Mouse (Mus musculus) stomach, embryonic 16.5 days (tissue): ENCODE measurements around the gene Gja5. TPM values are rescaled to one million over a fixed set of nuclear protein-coding genes. Genes with fewer than 3 reads are reported as not detected.

ENCODE experiments used
- ATAC-seq: fragments of 200-750 bp; cut with Nextera tagmentation; 2 replicates; pipeline ENCODE4 v1.8.0; 2017; ENCODE audit warnings: moderate number of reproducible peaks, moderate TSS enrichment; ENCODE audit not compliant: insufficient read depth, low FRiP score
- H3K27ac ChIP-seq: fragments of 300-500 bp; sonication (generic); 2 replicates; pipeline ENCODE4 v1.5.1; 2014; ENCODE audit warnings: low read length
- H3K27me3 ChIP-seq: fragments of 300-500 bp; sonication (generic); 2 replicates; pipeline ENCODE4 v1.6.1; 2014; ENCODE audit warnings: low read length, control low read depth, mixed read lengths; ENCODE audit not compliant: control insufficient read depth, insufficient read depth
- H3K36me3 ChIP-seq: fragments of 300-500 bp; sonication (generic); 2 replicates; pipeline ENCODE4 v1.6.1; 2014; ENCODE audit warnings: low read length; ENCODE audit not compliant: control insufficient read depth, insufficient read depth
- H3K4me1 ChIP-seq: fragments of 300-500 bp; sonication (generic); 2 replicates; pipeline ENCODE4 v1.6.1; 2014; ENCODE audit warnings: low read length, control low read depth, mixed read lengths; ENCODE audit not compliant: control insufficient read depth, insufficient read depth
- H3K4me2 ChIP-seq: fragments of 300-500 bp; sonication (generic); 2 replicates; pipeline ENCODE4 v1.6.1; 2014; ENCODE audit warnings: low read depth, low read length, mixed read lengths
- H3K4me3 ChIP-seq: fragments of 300-500 bp; sonication (generic); replicated peaks from 2 replicates; pipeline ENCODE4 v1.5.1; 2014; ENCODE audit warnings: mild to moderate bottlenecking, low read length
- H3K9ac ChIP-seq: fragments of 300-500 bp; sonication (generic); 2 replicates; pipeline ENCODE4 v1.6.1; 2014; ENCODE audit warnings: low read length
- H3K9me3 ChIP-seq: fragments of 300-500 bp; sonication (generic); replicated peaks from 2 replicates; pipeline ENCODE4 v1.6.1; 2016; ENCODE audit warnings: low read length, control low read depth; ENCODE audit not compliant: control insufficient read depth
- WGBS: fragments of 180-500 bp; shearing (Covaris S2); extraction: QIAGEN DNeasy Blood & Tissue Kit; methylation state at CpG from one replicate; pipeline ENCODE4 v1.1.7; 2014; 5-methylcytosine and 5-hydroxymethylcytosine counted together
- polyA plus RNA-seq: library from polyadenylated mRNA; unstranded; fragments of >200 nt; fragmentation: Nextera tagmentation; extraction: Ambion mirVana; gene quantifications from 2 replicates; pipeline ENCODE4 v1.2.1, GENCODE M21; 2015

Gja5 gene
- polyA plus RNA-seq, 1 experiment from 2014 or later: 12.5 TPM

DNA sequence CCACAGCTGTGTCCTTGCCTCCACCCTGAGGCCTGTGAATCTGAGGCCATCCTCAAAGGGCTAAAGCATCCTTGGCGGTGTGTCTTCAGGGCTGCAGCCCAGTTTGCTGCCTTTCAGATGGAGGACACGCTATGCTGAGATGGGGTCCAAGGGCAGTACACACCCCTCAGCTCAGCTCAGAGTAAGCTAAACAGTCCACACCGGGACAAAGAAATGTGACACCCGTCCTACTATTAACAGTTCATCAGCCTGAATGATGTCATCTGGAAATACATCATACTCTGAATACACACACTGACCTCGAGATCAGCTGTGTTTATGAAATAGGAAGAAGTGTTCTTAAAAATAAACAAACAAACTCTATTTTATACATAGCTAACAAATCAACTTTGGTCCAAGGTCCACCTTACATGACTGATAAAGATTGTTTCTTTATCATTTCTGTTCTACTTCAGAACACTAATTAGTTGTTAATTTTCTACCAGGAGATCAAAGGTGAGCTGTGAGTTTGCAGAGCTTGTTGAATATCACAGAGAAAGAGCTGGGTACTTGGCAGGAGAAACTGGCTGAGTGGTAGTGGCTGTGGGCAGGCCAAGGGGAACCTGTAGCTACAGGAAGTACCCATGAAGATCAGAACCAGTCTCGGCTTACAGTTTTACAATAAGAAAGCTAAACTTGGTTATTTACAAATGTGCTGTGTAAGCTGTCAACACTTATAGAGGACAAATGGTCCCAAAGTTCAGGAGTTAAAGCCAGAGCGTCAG, 29.5 kb upstream of the Gja5 start:
- H3K4me3 ChIP-seq: no peak overlapping the region
- no peak overlapping the region for H3K9ac ChIP-seq
- H3K4me1 ChIP-seq: no peaks in the 10 kb centered on the region
- H3K27ac ChIP-seq: peak overlapping the region; percentile 11; the same call in 1 of the 2 replicates
- ATAC-seq: no peak
- H3K9me3 ChIP-seq: no peaks in the 10 kb centered on the region
- WGBS: 44% methylated on average over 7 of the region's 7 CpGs
- H3K4me2 ChIP-seq: no peak overlapping the region
- H3K27me3 ChIP-seq: no peaks in the 10 kb centered on the region
- 0 out of 2 replicates have a peak, but pooled peaks cover 16% of the 10 kb centered on the region for H3K36me3 ChIP-seq

- no peak for ATAC-seq
- Histone ChIP-seq H3K4me3 (no peak overlapping the region), H3K9me3 (no peaks in the 10 kb centered on the region), H3K36me3 (0 out of 2 replicates have a peak, but pooled peaks cover 1% of the 10 kb centered on the region), H3K9ac (no peak overlapping the region), H3K27me3 (no peaks in the 10 kb centered on the region), H3K4me2 (no peak overlapping the region), H3K4me1 (no peaks in the 10 kb centered on the region), H3K27ac (no peak overlapping the region)
- 88% methylated on average over 9 of the region's 9 CpGs for whole genome bisulfite sequencing
Observed at GRCm38 (mm10) chr3:96879536-96879935, 25.0 kb upstream of the Gja5 start.

GRCm38 (mm10) chr3:96880385-96880784, 24.1 kb upstream of the Gja5 start:
- no peak overlapping the region for H3K9ac ChIP-seq
- ATAC-seq: no peak
- no peaks in the 10 kb centered on the region for H3K4me1 ChIP-seq
- no peak overlapping the region for H3K4me3 ChIP-seq
- H3K4me2 ChIP-seq: no peak overlapping the region
- H3K36me3 ChIP-seq: no peaks in the 10 kb centered on the region
- H3K9me3 ChIP-seq: no peaks in the 10 kb centered on the region
- no peak overlapping the region for H3K27ac ChIP-seq
- no peaks in the 10 kb centered on the region for H3K27me3 ChIP-seq
- WGBS: 87% methylated on average over 4 of the region's 4 CpGs

GRCm38 (mm10) chr3:96881557-96881956, 22.9 kb upstream of the Gja5 start:
- Histone ChIP-seq H3K4me1 (no peaks in the 10 kb centered on the region), H3K27ac (no peak overlapping the region), H3K4me2 (no peak overlapping the region), H3K4me3 (no peak overlapping the region), H3K36me3 (no peaks in the 10 kb centered on the region), H3K9ac (no peak overlapping the region), H3K27me3 (no peaks in the 10 kb centered on the region), H3K9me3 (no peaks in the 10 kb centered on the region)
- WGBS: 81% methylated on average over 6 of the region's 6 CpGs
- no peak for ATAC-seq

DNA sequence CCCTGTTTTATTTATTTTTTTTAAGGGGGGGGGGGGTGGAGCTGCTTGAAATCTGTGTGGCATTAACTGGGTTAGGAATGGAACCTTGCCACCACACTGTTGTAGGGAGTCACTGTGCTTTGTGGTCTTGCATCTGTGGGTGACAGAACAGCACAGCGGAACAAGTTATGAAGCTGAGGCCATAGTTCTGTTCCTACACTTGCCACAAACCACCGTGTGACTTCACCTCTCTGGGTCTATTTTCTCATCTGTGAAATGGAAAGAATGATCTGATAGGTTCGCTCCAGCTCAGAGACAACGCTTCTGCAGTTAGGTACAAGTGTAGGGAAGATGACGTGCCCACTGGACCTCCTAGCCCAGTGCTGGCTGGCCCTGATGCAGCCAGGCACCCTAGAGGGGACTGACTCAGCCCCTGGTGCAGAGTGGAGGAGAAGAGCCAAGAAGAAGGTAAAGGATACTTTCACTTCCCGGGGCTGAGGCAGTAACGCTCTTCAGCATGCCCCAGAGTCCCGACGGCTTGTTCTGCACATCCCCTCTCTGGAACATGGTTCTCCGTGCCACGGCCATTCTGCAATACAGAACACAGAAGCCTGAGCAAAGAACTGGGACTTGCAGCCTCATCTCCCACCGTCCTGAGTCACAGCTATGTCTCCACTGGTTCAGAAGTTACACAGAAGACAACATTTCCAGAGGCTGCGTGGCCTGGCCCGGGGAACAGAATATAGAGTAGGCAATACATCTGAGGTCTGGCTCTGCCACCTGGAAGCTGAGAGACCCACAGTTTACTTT, 22.2 kb upstream of the Gja5 start:
- ATAC-seq: no peak
- H3K27ac ChIP-seq: no peak overlapping the region
- H3K4me2 ChIP-seq: no peak overlapping the region
- no peaks in the 10 kb centered on the region; the same call in 1 of the 2 replicates for H3K36me3 ChIP-seq
- WGBS: 95% methylated on average over 14 of the region's 14 CpGs
- no peak overlapping the region for H3K9ac ChIP-seq
- no peaks in the 10 kb centered on the region for H3K4me1 ChIP-seq
- no peaks in the 10 kb centered on the region for H3K27me3 ChIP-seq
- H3K4me3 ChIP-seq: no peak overlapping the region
- H3K9me3 ChIP-seq: no peaks in the 10 kb centered on the region

- Histone ChIP-seq H3K4me2 (no peak overlapping the region), H3K36me3 (peaks cover 1% of the 10 kb centered on the region; the same call in 1 of the 2 replicates), H3K9ac (no peak overlapping the region), H3K9me3 (no peaks in the 10 kb centered on the region), H3K27me3 (no peaks in the 10 kb centered on the region), H3K4me3 (no peak overlapping the region), H3K4me1 (no peaks in the 10 kb centered on the region), H3K27ac (no peak overlapping the region)
- ATAC-seq: no peak
- 91% methylated on average over 7 of the region's 7 CpGs for whole genome bisulfite sequencing
Observed at GRCm38 (mm10) chr3:96883690-96884089, 20.8 kb upstream of the Gja5 start.

GRCm38 (mm10) chr3:96902336-96902999, 2.0 kb upstream of the Gja5 start:
- Histone ChIP-seq H3K27me3 (no peaks in the 10 kb centered on the region), H3K9ac (no peak overlapping the region), H3K4me3 (no peak overlapping the region), H3K27ac (no peak overlapping the region), H3K4me2 (no peak overlapping the region), H3K9me3 (no peaks in the 10 kb centered on the region), H3K4me1 (peaks cover 12% of the 10 kb centered on the region; the same call in 1 of the 2 replicates), H3K36me3 (peaks cover 6% of the 10 kb centered on the region; the same call in 1 of the 2 replicates)
- WGBS: 88% methylated on average over 4 of the region's 4 CpGs
- ATAC-seq: no peak

DNA sequence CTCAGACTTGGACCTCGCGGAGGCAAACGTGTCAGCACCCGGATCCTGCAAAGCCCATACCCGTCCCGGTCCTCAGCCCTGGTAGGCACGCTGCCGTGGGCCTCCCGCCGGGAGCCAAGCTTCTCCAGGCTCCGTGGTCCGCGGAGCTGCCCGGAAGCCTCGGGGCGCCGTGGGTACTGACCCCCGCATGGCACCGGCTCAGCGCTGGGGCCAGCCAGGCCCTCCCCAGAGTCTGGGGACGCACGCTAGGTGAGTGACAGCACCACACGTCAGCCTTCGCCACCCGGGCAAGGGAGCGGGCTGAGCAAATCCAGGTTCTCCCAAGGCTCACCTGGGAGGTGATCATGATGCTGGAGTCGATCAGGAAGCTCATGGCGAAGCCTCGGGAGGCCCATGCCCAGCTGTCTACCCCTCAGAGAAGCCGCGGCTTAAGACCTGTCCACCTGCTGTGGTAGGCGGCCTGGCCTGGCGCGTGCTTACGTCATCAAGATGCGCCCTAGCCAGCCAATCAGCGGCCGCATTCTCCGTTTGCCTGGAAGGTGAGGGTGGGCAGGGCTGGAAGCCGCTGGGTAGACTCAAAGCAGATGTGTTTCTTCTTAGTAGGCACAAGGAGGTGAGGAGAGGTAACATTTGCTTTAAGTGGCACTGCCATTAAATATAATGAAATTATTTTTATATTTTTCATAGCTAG, 503 bp downstream of the Gja5 start, which contains the start of gene Gpr89:
Gene Gpr89, minus strand, starts transcription at position 496 of the 691 bp plus-strand sequence.
- Histone ChIP-seq H3K27me3 (no peaks in the 10 kb centered on the region), H3K9me3 (no peaks in the 10 kb centered on the region), H3K4me2 (peak within 1 kb of the TSS; percentile 83), H3K27ac (peak within 1 kb of the TSS; percentile 1; the same call in 1 of the 2 replicates), H3K4me1 (peaks cover 12% of the 10 kb centered on the region; the same call in 1 of the 2 replicates), H3K9ac (peak within 1 kb of the TSS; percentile 91), H3K36me3 (no peaks in the 10 kb centered on the region), H3K4me3 (peak within 1 kb of the TSS; percentile 84)
- ATAC-seq: peak; percentile 96
- under 1% methylated on average over 40 of the region's 40 CpGs for WGBS
